Mouse (Mus musculus) mature B cell (primary cell): ENCODE measurements around the gene Mindy1.

Source experiments
- in situ Hi-C: fragments of 300-500 bp; cut with MboI; formaldehyde crosslinking; loops from 2 replicates; pipeline ENCODE4 v1.14.3; 2019

The Mindy1 gene

GRCm38 (mm10) chr3:95294316-95294715, 13.2 kb downstream of the Mindy1 start:
- in situ Hi-C loops: no loop called here

GRCm38 (mm10) chr3:95294718-95295117, 13.6 kb downstream of the Mindy1 start:
- in situ Hi-C loops: no loop called here

- in situ Hi-C loops: no loop called here
These were observed 14.4 kb downstream of the Mindy1 start for GRCm38 (mm10) chr3:95295321-95296102.

GRCm38 (mm10) chr3:95296103-95296469, 14.9 kb downstream of the Mindy1 start:
- in situ Hi-C loops: no loop called here

GRCm38 (mm10) chr3:95298018-95298417, 16.9 kb downstream of the Mindy1 start:
- in situ Hi-C loops: no loop called here

GRCm38 (mm10) chr3:95301204-95301796, 20.2 kb downstream of the Mindy1 start:
- in situ Hi-C loops: no loop called here

GRCm38 (mm10) chr3:95306244-95306643, 25.1 kb downstream of the Mindy1 start:
- in situ Hi-C loops: no loop called here

- in situ Hi-C loops: no loop called here
These were observed 26.0 kb downstream of the Mindy1 start, which contains the start of gene Anxa9 for GRCm38 (mm10) chr3:95307100-95307499. Gene Anxa9 (minus strand): TSS chr3:95307176.

GRCm38 (mm10) chr3:95310496-95310895, 29.4 kb downstream of the Mindy1 start:
- in situ Hi-C loops: no loop called here

- in situ Hi-C loops: no loop called here
These were observed 30.1 kb downstream of the Mindy1 start for GRCm38 (mm10) chr3:95310968-95311882.

GRCm38 (mm10) chr3:95312623-95313022, 31.5 kb downstream of the Mindy1 start:
- in situ Hi-C loops: no loop called here

GRCm38 (mm10) chr3:95313476-95313875, 32.3 kb downstream of the Mindy1 start:
- in situ Hi-C loops: no loop called here

GRCm38 (mm10) chr3:95314075-95314474, 32.9 kb downstream of the Mindy1 start:
- in situ Hi-C loops: no loop called here

GRCm38 (mm10) chr3:95314486-95315093, 33.4 kb downstream of the Mindy1 start, which contains the start of gene Cers2:
Gene Cers2 (plus strand): TSS chr3:95314791.
- in situ Hi-C loops: no loop called here

GRCm38 (mm10) chr3:95315094-95315843, 34.1 kb downstream of the Mindy1 start:
- in situ Hi-C loops: no loop called here

GRCm38 (mm10) chr3:95315844-95316550, 34.9 kb downstream of the Mindy1 start:
- in situ Hi-C loops: no loop called here

GRCm38 (mm10) chr3:95317414-95318080, 36.4 kb downstream of the Mindy1 start:
- in situ Hi-C loops: no loop called here

- in situ Hi-C loops: no loop called here
These were observed 37.4 kb downstream of the Mindy1 start for GRCm38 (mm10) chr3:95318548-95318947.

GRCm38 (mm10) chr3:95319110-95319509, 38.0 kb downstream of the Mindy1 start:
- in situ Hi-C loops: no loop called here
